Mouse (Mus musculus) bone marrow macrophage, adult 2 months (primary cell): ENCODE measurements around the gene Ttbk1. TPM values are rescaled to one million over a fixed set of nuclear protein-coding genes. Genes with fewer than 3 reads are reported as not detected.
A peak's percentile ranks its signal among the peaks of the same experiment; 100 is the strongest.

ENCODE experiments used
- H3K27ac ChIP-seq: 2 replicates; pipeline ENCODE4 v1.5.1; 2012; ENCODE audit warnings: low read depth, low read length; ENCODE audit not compliant: insufficient read depth
- H3K4me1 ChIP-seq: 2 replicates; pipeline ENCODE4 v1.6.1; 2012; ENCODE audit warnings: low read length; ENCODE audit not compliant: control insufficient read depth, insufficient read depth
- H3K4me3 ChIP-seq: 2 replicates; pipeline ENCODE4 v1.5.1; 2012; ENCODE audit warnings: mild to moderate bottlenecking, low read length, moderate library complexity; ENCODE audit not compliant: insufficient read depth
- CTCF ChIP-seq: IDR thresholded peaks from 2 replicates; pipeline ENCODE4 v1.5.1; 2012; ENCODE audit warnings: low read depth, mild to moderate bottlenecking, low read length, moderate library complexity
- POLR2A ChIP-seq: IDR thresholded peaks from 2 replicates; pipeline ENCODE4 v1.6.1; 2012; ENCODE audit warnings: mild to moderate bottlenecking, low read depth, low read length, borderline replicate concordance
- polyA plus RNA-seq: library from polyadenylated mRNA; stranded (reverse); fragments of >200 nt; gene quantifications from 2 replicates; pipeline ENCODE4 v1.2.4, GENCODE M21; 2012; ENCODE audit not compliant: missing spikeins, insufficient read depth, insufficient read length

Gene Ttbk1
- polyA plus RNA-seq: not detected in 2 replicates

GRCm38 (mm10) chr17:46487431-46487830, at the start of gene Ttbk1:
TSS of gene Ttbk1 (minus strand) at chr17:46487675.
- Histone ChIP-seq H3K27ac (no peak within 1 kb of the TSS), H3K4me3 (no peak within 1 kb of the TSS), H3K4me1 (peaks cover 3% of the 10 kb centered on the region; the same call in 1 of the 2 replicates)
- TF ChIP-seq CTCF (no peak), POLR2A (no peak)

DNA sequence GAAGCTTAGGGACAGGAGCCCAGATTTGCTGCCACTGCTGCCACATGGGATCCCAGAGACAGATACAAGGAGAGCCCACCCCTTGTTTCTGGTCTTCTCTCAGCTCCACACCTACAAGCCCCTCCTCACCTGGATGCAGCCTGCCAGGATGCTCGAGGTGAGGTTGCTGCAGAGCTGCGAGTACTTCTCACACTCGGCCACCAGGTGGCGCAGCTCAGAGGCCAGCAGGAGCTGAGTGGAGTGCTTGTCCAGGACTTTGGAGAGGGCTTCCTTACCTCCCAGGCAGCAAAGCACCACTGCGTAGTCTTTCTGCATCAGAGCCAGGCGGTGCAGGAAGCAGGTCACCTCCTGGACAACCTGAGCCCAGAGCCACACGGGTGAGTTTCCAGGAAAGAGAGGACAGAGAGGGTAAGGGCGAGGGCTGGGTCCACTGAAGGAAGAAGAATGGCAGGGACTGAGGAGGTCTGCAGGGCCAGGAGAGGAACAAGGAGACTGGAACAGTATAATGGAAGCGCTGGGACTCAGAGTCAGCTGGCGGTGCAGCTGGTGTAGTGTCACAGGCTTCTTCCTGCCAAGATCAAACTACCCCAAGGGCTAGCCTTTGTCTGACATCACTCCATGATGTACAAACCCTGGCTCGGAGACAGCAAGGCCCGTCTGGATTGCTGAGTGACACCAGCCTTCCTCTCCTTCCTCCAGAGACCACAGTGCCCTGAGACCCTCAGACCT, 38.3 kb upstream of the Ttbk1 start:
- Histone ChIP-seq H3K4me3 (no peak overlapping the region), H3K27ac (no peak overlapping the region), H3K4me1 (peaks cover 15% of the 10 kb centered on the region)
- TF ChIP-seq POLR2A (no peak), CTCF (peak; percentile 82)

DNA sequence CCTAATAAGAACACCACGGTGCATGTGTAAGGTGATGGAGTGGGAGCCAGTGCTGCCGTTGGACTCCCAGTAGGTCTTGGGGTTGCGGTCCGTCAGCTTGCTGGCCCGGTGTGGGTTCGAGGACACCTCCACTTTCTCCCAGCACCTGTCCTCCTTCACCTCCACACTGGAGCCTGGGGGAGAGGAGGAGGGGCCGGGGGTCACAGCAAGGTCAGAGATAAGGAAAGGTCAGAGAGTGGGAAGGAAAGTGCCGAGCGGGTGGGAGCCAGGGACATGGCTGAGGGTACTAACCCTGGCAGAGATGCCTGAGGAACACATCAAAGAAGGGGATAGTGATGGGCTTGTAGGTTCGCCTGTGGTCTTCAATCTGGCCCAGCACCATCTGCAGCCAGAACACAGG, 37.6 kb upstream of the Ttbk1 start:
- Histone ChIP-seq H3K4me3 (no peak overlapping the region), H3K27ac (no peak overlapping the region), H3K4me1 (peaks cover 18% of the 10 kb centered on the region)
- TF ChIP-seq POLR2A: no peak
- no peak for TF ChIP-seq CTCF

DNA sequence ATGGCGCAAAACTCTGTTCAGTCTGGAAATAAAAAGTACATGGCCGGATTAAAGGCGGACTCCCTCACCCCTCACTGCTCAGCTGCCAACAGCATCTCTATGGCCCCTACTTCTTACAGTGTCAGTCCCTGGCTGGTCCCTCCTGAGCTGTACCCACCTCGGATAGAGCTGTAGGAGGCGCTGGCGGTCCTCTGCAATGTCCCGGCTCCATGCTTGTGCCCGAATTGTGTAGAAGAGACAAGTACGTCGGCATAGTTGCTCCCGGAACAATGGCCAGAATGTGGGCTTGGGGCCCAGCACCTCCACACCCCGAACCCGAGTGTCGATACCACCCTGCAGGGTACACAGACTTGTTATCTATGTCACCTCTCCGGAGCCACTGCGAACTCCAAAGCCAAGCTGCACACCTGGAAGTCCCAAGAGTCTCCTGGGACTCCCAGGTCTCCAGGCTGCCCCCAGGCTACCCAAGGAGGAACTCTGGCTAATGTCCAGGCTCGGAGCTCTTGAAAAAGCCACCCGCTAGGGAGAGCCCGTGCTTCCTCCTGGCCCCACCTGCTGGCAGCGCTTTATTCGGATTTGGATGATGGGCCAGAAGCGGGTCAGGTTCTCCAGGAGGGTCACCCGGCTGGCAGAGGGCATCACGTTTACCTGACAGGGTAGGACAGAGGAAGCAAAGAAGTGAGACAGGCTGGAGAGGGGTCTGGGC, 34.6 kb upstream of the Ttbk1 start:
- Histone ChIP-seq H3K27ac (no peak overlapping the region), H3K4me1 (peaks cover 19% of the 10 kb centered on the region), H3K4me3 (no peak overlapping the region)
- TF ChIP-seq CTCF (no peak), POLR2A (no peak)

DNA sequence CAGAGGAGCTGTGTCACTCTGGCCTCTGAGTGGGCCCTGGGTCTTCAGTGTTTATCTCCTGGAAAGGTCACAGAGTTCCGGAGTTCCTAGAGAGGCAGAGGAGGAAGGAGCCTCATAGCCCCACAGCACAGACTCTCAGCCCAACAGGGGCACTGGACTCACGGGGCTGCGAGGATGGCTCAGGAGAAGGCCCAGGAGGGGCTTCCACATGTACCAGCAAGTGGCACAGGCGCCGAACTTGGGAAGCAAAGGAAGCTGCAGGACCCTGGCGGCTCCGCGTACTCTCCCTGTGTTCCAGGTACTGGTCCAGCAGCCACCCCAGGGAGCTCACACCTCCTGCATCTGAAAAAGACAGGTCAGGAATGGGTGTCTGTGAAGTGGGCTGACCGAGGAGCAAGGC, 33.7 kb upstream of the Ttbk1 start:
- peak overlapping the region; percentile 55 for H3K4me3 ChIP-seq
- H3K4me1 ChIP-seq: peaks cover 19% of the 10 kb centered on the region
- H3K27ac ChIP-seq: peak overlapping the region; percentile 51; the same call in 1 of the 2 replicates
- TF ChIP-seq CTCF (no peak), POLR2A (no peak)

DNA sequence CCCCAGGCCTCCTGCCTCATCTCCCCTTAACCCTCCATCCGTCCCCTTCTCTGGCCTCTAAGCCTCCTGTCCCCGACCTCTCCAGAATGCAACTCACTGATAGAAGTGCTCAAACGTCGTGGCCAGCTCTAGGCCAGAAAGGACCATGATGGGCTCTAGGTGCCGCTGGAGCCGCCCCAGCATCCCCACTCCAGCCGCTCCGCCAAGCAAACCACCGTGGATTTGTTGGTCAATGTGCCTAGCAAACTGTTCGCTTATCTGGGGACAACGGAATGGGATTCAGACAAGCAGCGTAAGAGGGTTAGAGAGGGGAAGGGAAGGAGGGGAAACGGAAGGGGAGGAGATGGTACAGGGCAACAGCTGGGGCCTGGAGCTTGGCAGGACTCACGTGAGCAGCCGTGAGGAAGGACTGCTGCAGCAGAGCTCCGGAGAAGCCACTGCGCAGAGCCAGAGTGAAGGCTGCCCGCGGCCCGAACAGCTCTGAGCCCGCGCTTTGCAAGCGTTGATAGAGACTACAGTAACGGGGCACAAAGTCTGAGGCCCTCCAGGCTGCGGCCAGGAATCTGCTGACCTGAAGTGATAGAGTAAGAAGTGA, 33.0 kb upstream of the Ttbk1 start:
- Histone ChIP-seq H3K4me3 (peak overlapping the region; percentile 55), H3K4me1 (peaks cover 19% of the 10 kb centered on the region), H3K27ac (peak overlapping the region; percentile 51)
- TF ChIP-seq POLR2A (no peak), CTCF (no peak)

- Histone ChIP-seq H3K4me1 (peaks cover 19% of the 10 kb centered on the region), H3K4me3 (peak overlapping the region; percentile 55), H3K27ac (no peak overlapping the region)
- TF ChIP-seq POLR2A (no peak), CTCF (no peak)
Observed at GRCm38 (mm10) chr17:46519971-46520370, 32.5 kb upstream of the Ttbk1 start.

- Histone ChIP-seq H3K4me1 (no peaks in the 10 kb centered on the region), H3K27ac (no peak overlapping the region), H3K4me3 (no peak overlapping the region)
- TF ChIP-seq POLR2A (no peak), CTCF (no peak)
Observed at GRCm38 (mm10) chr17:46513329-46513728, 25.9 kb upstream of the Ttbk1 start.

GRCm38 (mm10) chr17:46511059-46511710, 23.7 kb upstream of the Ttbk1 start:
- TF ChIP-seq CTCF: no peak
- TF ChIP-seq POLR2A: no peak
- Histone ChIP-seq H3K4me1 (no peaks in the 10 kb centered on the region), H3K4me3 (no peak overlapping the region), H3K27ac (no peak overlapping the region)

- no peak overlapping the region for H3K4me3 ChIP-seq
- no peak for TF ChIP-seq CTCF
- no peak for TF ChIP-seq POLR2A
- no peaks in the 10 kb centered on the region for H3K4me1 ChIP-seq
- H3K27ac ChIP-seq: no peak overlapping the region
Observed at GRCm38 (mm10) chr17:46505617-46506016, 18.1 kb upstream of the Ttbk1 start.
